ENCODE assay signal across 20 mouse cellular contexts in the genomic region with DNA sequence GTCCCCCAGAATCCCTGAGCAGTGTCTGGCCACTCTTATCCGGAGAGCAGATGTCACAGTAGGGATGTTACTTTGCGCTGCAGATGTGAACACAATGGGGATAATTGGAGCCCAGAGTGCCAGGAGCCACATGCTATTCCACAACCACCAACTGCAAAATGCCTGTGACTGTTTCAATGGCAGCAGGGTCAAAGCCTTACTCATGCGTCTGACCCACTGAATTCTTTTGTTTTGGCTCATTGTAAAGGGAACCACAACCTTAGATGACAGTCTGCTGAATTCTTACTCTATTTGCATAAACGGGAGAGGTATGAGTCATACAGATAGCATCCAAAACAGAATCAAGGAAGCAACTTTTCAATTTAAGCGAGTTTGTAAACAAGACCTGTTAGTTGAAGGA.
DNase-seq lines count a peak whose midpoint lies in the region; ATAC-seq and TF ChIP-seq lines count a peak whose summit lies in the region.
"Had no signal": no experiment of that assay in that cellular context is flagged by ENCODE, and none has a peak within 500 bp of the region (broad histone marks: within the 10 kb centered on the region; RNA-seq: fewer than 3 reads in every experiment).

No protein-coding gene starts in this region.

- TF ChIP-seq POLR2A in lung, adult 2 months (IDR thresholded peaks at IDR 0.05; ENCODE audit: borderline replicate concordance, extremely low read depth, low read depth, low read length), result no peak

- H3K4me1 ChIP-seq in forebrain, embryonic 11.5 days (replicated peaks; ENCODE audit: control insufficient read depth, insufficient read depth, low read length), result 0 out of 2 replicates have a peak, but pooled peaks cover 1% of the 10 kb centered on the region
- no peaks in the 10 kb centered on the region for H3K4me1 ChIP-seq in forebrain, embryonic 16.5 days (replicated peaks; ENCODE audit: control insufficient read depth, insufficient read depth, low read length)
- no peaks in the 10 kb centered on the region for H3K4me1 ChIP-seq in lung, adult 2 months (ENCODE audit: control insufficient read depth, insufficient read depth, low read length)
- H3K4me1 ChIP-seq: embryonic facial prominence, embryonic 15.5 days; liver, embryonic 13.5 days had no signal

- no peak overlapping the region for H3K27ac ChIP-seq in forebrain, embryonic 11.5 days (ENCODE audit: low read depth, low read length)
- H3K27ac ChIP-seq in forebrain, embryonic 16.5 days (ENCODE audit: low read length), result no peak overlapping the region
- H3K27ac ChIP-seq: embryonic facial prominence, embryonic 15.5 days; hindbrain, postnatal 0 days; liver, embryonic 13.5 days; midbrain, embryonic 10.5 days had no signal

- DNase-seq in forebrain, embryonic 11.5 days (ENCODE audit: low spot score), result no peak
- peak; percentile 52 for DNase-seq in 416B (ENCODE audit: low read depth)
- peak; percentile 0 for DNase-seq in WW6 (ENCODE audit: low read depth, low spot score)
- peak; percentile 38 for DNase-seq in fibroblast of lung, adult 2 months (ENCODE audit: low read depth)
- DNase-seq in thymus, postnatal 25 days, result no peak
- DNase-seq in lung, adult 2 months, result no peak
- DNase-seq in spleen, postnatal 14 days (ENCODE audit: low spot score in 2 of 2), result no peak
- DNase-seq: cerebellum, adult 9-11 months; forebrain, postnatal 0 days; gastrocnemius, postnatal 10 days; heart, postnatal 10 days; kidney, adult 2 months; kidney, postnatal 36 days; liver, embryonic 13.5 days; lung, postnatal 10 days; right cerebral cortex, postnatal 14 days had no signal

- no peaks in the 10 kb centered on the region for H3K27me3 ChIP-seq in forebrain, embryonic 11.5 days (ENCODE audit: control insufficient read depth, insufficient read depth, low read length)
- H3K27me3 ChIP-seq in forebrain, embryonic 16.5 days (replicated peaks; ENCODE audit: control insufficient read depth, insufficient read depth, low read length), result no peaks in the 10 kb centered on the region
- H3K27me3 ChIP-seq: embryonic facial prominence, embryonic 15.5 days; liver, embryonic 13.5 days had no signal

- ATAC-seq in forebrain, embryonic 11.5 days (replicated peaks; ENCODE audit: low FRiP score), result peak; percentile 45; the same call in 1 of the 2 replicates
- no peak for ATAC-seq in forebrain, embryonic 16.5 days
- ATAC-seq: forebrain, postnatal 0 days; hindbrain, postnatal 0 days had no signal

- H3K9me3 ChIP-seq in forebrain, embryonic 11.5 days (ENCODE audit: control insufficient read depth, low read length), result no peaks in the 10 kb centered on the region
- H3K9me3 ChIP-seq in forebrain, embryonic 16.5 days (ENCODE audit: control insufficient read depth, low read length), result no peaks in the 10 kb centered on the region
- H3K9me3 ChIP-seq: embryonic facial prominence, embryonic 15.5 days; liver, embryonic 13.5 days; midbrain, embryonic 10.5 days had no signal

- WGBS in forebrain, embryonic 11.5 days, result 32% methylated on average over 5 of the region's 5 CpGs
- 25% methylated on average over 5 of the region's 5 CpGs for WGBS in forebrain, embryonic 16.5 days
- 46% methylated on average over 5 of the region's 5 CpGs for WGBS in lung, adult 2 months

- no peak for TF ChIP-seq CTCF in lung, adult 2 months (IDR thresholded peaks at IDR 0.05; ENCODE audit: insufficient read depth, low read length)

- no peak overlapping the region for H3K4me2 ChIP-seq in forebrain, embryonic 11.5 days (ENCODE audit: low read depth, low read length, severe bottlenecking)
- H3K4me2 ChIP-seq in forebrain, embryonic 16.5 days (ENCODE audit: low read length), result no peak overlapping the region
- H3K4me2 ChIP-seq: embryonic facial prominence, embryonic 15.5 days; liver, embryonic 13.5 days had no signal

- H3K4me3 ChIP-seq in forebrain, embryonic 11.5 days (ENCODE audit: low read depth, low read length), result no peak overlapping the region
- H3K4me3 ChIP-seq in forebrain, embryonic 16.5 days (replicated peaks; ENCODE audit: low read length), result no peak overlapping the region
- no peak overlapping the region for H3K4me3 ChIP-seq in lung, adult 2 months (replicated peaks; ENCODE audit: extremely low read depth, low read depth, low read length)
- H3K4me3 ChIP-seq: embryonic facial prominence, embryonic 15.5 days; liver, embryonic 13.5 days; midbrain, embryonic 10.5 days had no signal

- no peak overlapping the region for H3K9ac ChIP-seq in forebrain, embryonic 11.5 days (ENCODE audit: low read length)
- H3K9ac ChIP-seq in forebrain, embryonic 16.5 days (replicated peaks; ENCODE audit: low read depth, low read length), result no peak overlapping the region
- H3K9ac ChIP-seq: embryonic facial prominence, embryonic 15.5 days; forebrain, postnatal 0 days; liver, embryonic 13.5 days had no signal

- no peaks in the 10 kb centered on the region for H3K36me3 ChIP-seq in forebrain, embryonic 11.5 days (ENCODE audit: control insufficient read depth, insufficient read depth, low read length)
- H3K36me3 ChIP-seq in forebrain, embryonic 16.5 days (ENCODE audit: control insufficient read depth, insufficient read depth), result no peaks in the 10 kb centered on the region
- H3K36me3 ChIP-seq: embryonic facial prominence, embryonic 15.5 days; liver, embryonic 13.5 days; midbrain, embryonic 10.5 days had no signal

Comparison
In these comparisons a context has a peak if more than half of its experiments do, and no peak if none do; other contexts are left out.
1. DNase-seq: peak in 416B (single experiment), WW6 (single experiment) and fibroblast of lung, adult 2 months (single experiment); none in forebrain, embryonic 11.5 days (single experiment), thymus, postnatal 25 days (single experiment), lung, adult 2 months (single experiment) and spleen, postnatal 14 days (0 of 2).